Mouse (Mus musculus): ENCODE results near the gene Srrt.

Gene Srrt

GRCm38 (mm10) chr5:137307071-137307912, at the start of gene Srrt:
TSS of gene Srrt (minus strand) at chr5:137307674.
- peak; percentile 91 for DNase-seq

GRCm38 (mm10) chr5:137354091-137354490, 46.6 kb upstream of the Srrt start:
- no peak for DNase-seq

- DNase-seq, result no peak
Measured at GRCm38 (mm10) chr5:137352011-137352975, 44.8 kb upstream of the Srrt start.

GRCm38 (mm10) chr5:137351394-137351793, 43.9 kb upstream of the Srrt start:
- DNase-seq, result no peak

- DNase-seq, result no peak
Measured at GRCm38 (mm10) chr5:137351058-137351380, 43.5 kb upstream of the Srrt start.

- peak; percentile 49 for DNase-seq
Measured at GRCm38 (mm10) chr5:137350205-137351057, 43.0 kb upstream of the Srrt start.

- DNase-seq, result no peak
Measured at GRCm38 (mm10) chr5:137349384-137350204, 42.1 kb upstream of the Srrt start, which contains the start of gene Ephb4. TSS of gene Ephb4 (plus strand) at chr5:137350109.

- no peak for DNase-seq
Measured at GRCm38 (mm10) chr5:137348482-137349383, 41.3 kb upstream of the Srrt start.

GRCm38 (mm10) chr5:137347856-137348255, 40.4 kb upstream of the Srrt start:
- DNase-seq, result no peak

- DNase-seq, result no peak
Measured at GRCm38 (mm10) chr5:137346983-137347382, 39.5 kb upstream of the Srrt start.

- DNase-seq, result no peak
Measured at GRCm38 (mm10) chr5:137346388-137346787, 38.9 kb upstream of the Srrt start.

- DNase-seq, result no peak
Measured at GRCm38 (mm10) chr5:137345821-137346220, 38.3 kb upstream of the Srrt start.

- DNase-seq, result no peak
Measured at GRCm38 (mm10) chr5:137343869-137344268, 36.4 kb upstream of the Srrt start.

GRCm38 (mm10) chr5:137343412-137343811, 35.9 kb upstream of the Srrt start:
- no peak for DNase-seq

- DNase-seq, result no peak
Measured at GRCm38 (mm10) chr5:137342407-137343012, 35.0 kb upstream of the Srrt start.

GRCm38 (mm10) chr5:137340222-137340621, 32.7 kb upstream of the Srrt start:
- DNase-seq, result no peak

GRCm38 (mm10) chr5:137339290-137339979, 32.0 kb upstream of the Srrt start:
- DNase-seq, result no peak

GRCm38 (mm10) chr5:137338663-137339289, 31.3 kb upstream of the Srrt start:
- DNase-seq, result no peak

- DNase-seq, result peak; percentile 90
Measured at GRCm38 (mm10) chr5:137338256-137338655, 30.8 kb upstream of the Srrt start.
